Mouse (Mus musculus): ENCODE results near the gene Cfap161.

Cfap161 gene

DNA sequence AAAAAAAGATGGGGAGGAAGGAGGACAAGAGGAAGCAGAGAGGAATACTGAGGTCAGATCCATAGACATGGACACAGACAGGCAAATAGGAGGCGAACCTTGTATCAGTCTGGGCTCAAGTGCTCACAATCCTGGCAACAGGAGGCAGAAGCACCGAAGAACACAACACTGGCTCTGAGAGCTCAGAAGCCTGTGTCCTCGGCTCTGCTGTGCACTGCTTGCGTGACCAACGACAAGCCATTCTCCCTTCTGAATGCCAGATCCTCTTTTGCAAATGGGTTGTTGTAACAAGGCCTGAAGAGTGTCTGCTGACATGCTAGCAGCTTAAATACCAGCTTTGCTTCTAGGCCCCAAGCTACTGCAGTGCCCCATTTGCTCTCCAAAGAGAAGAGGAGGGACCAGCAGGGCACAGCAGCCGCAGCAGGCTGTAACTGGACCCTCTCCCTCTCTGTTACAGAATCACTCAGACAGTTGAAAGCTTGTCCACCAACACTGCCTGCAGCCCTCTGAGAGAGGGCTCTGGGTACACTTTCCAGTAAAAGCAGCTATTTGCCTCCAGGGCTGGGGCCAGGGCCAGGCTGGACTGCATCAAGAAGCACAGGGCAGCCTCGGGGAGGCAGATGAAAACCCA lies 54.9 kb downstream of the Cfap161 start:
- no peak for DNase-seq (ENCODE audit: low spot score in 2 of 2)

- no peak for DNase-seq (ENCODE audit: low spot score in 2 of 2)
Observed at GRCm38 (mm10) chr7:83738623-83739462, 55.8 kb downstream of the Cfap161 start.

- no peak for DNase-seq (ENCODE audit: low spot score in 2 of 2)
Observed at GRCm38 (mm10) chr7:83737914-83738490, 56.7 kb downstream of the Cfap161 start.

DNA sequence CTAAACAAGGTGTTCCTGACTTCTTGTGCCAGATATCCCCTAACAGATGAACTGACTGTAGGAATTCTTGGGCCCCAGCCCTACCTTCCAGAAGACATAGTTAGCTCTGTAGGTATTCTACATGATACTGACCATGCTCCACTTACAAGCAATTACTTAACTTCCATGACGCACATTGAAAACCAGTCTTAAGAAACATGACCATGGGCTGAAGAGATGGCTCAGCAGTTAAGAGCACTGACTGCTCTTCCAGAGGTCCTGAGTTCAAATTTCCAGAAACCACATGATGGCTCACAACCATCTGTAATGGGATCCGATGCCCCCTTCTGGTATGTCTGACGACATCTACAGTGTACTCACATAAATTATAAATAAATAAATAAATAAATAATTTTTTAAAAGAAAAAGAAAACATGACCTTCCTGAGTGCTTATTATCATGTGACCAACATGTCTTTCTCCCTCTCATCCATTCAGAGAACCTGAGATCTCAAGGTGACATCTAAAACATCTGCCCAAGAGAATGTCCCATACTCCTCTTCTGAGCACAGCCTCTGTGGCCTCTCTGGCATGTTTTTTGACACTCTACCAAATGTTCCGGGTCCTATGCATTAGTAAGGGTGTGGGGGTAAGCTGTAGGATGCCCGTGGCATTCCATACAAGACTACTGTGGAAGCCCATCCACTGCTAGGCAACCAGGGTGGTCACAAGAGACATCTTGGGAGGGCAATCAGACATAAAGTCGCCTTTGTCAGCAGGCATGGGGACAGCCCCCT lies 58.2 kb downstream of the Cfap161 start:
- no peak for DNase-seq (ENCODE audit: low spot score in 2 of 2)

DNA sequence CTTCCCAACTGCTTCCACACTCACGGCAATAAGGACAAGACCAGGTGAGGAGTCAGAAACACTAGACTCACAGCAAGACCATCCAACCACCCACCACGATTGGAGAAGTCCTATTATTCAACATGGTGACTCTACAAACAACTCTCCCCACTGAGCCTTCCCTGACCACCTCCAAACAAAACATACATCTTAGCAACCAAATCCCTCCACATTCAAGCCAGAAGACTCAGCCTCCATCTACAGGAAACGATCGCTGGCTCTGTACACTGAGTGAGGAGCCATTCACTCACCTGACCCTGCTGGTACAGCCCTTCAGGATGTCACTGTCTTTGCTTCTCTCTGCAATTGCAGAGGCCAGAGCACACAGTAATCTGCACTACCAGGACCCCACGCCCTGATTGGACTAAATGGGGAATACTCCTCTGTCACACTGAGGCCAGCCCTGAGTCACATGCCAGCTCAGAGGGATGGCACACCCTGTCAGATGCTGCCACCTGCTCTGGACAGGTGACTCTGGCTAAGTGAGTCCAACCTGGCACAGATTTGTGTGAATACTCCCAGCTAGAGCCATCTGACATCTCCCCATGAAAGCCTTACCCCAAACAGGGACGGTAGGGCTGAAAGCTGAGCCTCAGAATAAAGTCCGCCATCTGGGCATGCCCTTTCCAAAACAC lies 59.4 kb downstream of the Cfap161 start:
- no peak for DNase-seq (ENCODE audit: low spot score in 2 of 2)

- no peak for DNase-seq (ENCODE audit: low spot score in 2 of 2)
Observed at GRCm38 (mm10) chr7:83734671-83735082, 60.0 kb downstream of the Cfap161 start.

GRCm38 (mm10) chr7:83734246-83734645 lies 60.4 kb downstream of the Cfap161 start:
- DNase-seq (ENCODE audit: low spot score in 2 of 2): no peak

DNA sequence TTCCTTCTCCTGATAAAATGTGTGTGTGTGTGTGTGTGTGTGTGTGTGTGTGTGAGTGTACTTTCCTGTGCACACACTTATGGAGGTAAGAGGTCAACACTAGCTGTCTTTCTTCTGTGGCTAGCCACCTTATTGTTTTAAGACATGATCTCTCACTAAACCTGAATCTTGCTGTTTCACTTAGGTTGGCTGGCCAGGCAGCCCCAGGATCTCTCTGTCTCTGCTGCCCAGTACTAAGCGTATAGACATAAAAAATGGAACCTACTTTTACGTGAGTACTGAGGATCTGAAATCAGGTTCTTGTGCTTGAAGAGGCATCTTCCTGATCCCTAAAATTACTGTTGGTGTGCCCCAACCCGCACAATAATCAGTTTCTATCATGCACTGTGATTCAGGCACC lies 61.9 kb downstream of the Cfap161 start:
- DNase-seq (ENCODE audit: low spot score in 2 of 2): no peak

GRCm38 (mm10) chr7:83731961-83732666 lies 62.6 kb downstream of the Cfap161 start:
- DNase-seq (ENCODE audit: low spot score in 2 of 2): no peak

GRCm38 (mm10) chr7:83731297-83731696 lies 63.4 kb downstream of the Cfap161 start:
- DNase-seq (ENCODE audit: low spot score in 2 of 2): no peak

DNA sequence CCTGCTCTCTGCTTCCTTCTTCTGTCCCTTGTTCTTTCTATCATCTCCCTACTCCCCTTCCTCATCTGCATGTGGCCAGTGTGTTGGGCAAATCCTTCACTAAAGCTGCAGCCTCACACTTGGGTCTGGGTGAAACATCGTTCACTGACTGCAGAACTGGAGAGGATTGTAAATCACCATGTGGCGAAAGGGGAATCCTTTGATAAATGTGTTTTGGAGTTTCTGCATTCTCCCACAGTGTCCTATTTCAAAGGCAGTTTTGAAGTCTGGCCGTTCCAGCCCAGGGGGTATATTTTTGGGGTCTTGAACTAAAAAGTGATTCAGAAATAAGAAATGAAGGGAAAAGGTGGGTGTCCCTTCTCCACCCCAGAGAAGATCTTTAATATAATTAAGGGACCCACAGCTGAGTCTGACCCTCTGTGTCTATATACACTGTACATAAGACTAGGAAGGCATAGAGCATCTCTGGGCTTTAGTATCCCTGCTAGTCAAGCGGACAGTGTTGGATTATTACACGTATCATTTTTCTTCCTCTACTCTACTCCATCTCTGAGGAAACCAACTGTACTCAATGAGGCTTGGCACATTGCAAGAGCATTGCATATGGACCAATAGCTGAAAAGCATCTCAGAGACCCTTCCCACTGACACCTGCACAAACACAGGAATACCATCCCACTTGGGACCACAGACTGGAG lies 67.6 kb downstream of the Cfap161 start:
- DNase-seq (ENCODE audit: low spot score in 2 of 2): no peak

- no peak for DNase-seq (ENCODE audit: low spot score in 2 of 2)
Observed at GRCm38 (mm10) chr7:83725801-83726200, 68.9 kb downstream of the Cfap161 start.

DNA sequence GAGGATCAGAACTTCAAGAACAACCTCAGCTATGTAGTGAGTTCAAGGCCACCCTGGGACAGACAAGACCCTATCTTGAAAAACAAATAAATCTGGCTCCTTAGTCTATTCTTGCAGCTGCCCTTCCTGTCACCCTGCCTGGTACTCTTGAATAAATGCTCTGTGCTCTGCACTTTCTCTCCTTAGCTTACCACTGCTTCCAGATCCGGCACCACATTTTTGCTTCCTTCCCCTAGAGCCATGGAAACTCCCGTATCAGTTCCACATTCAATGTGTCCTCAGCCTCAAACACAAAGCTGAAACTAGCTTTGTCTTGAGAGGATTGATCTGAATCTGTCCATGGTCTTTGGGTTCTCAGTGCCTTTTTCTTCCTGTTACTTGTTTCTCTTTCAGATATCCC lies 70.1 kb downstream of the Cfap161 start:
- no peak for DNase-seq (ENCODE audit: low spot score in 2 of 2)

All from frontal cortex, postnatal 25 days (tissue).